Mouse (Mus musculus) mature B cell (primary cell): Measurements from ENCODE around the gene Inmt.

ENCODE experiments used
- in situ Hi-C: fragments of 300-500 bp; cut with MboI; formaldehyde crosslinking; loops from 2 replicates; pipeline ENCODE4 v1.14.3; 2019

Inmt gene

DNA sequence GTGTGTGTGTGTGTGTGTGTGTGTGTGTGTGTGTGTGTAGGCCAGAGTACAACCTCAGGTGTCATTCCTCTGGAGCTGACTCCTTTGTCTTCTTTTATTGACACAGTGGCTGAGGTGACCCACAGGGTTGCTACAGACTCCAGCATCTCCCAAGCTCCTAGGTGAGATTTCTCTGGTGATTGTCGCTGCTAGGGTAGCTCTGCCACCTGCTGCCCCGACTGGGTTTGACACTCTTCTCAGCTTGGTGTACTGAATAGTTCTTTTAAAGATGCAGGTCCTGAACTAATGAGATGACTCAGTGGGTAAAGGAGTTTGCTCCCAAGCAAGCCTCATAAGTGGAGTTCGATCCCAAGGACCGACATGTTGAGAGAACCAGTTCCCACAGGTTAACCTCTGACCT lies 3.2 kb downstream of the Inmt start:
- in situ Hi-C loops, result loop anchor here (25.0 kb wide), 2 partner anchors 259 to 484 kb away; partner anchors contain the start of gene Mturn

DNA sequence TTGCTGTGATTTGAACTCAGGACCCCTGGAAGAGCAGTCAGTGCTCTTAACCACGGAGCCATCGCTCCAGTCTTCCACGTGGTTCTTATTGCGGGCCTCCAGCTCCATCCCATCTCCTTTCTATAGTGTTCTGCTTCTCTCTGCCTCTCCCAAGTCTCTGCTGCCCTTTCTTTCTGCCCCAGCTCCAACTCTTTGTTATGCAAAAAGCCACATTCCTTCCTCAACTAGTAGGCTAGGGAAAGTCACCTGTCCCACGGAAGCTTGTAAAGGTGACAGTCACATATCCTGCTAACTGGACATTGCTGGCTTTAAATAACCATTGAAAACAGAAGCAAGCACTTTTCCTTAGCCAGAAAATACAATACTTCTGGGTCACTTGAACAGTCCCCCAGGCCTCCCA lies 5.0 kb downstream of the Inmt start:
- in situ Hi-C loops, result loop anchor here (10.0 to 25.0 kb wide), 3 partner anchors 258 to 585 kb away; partner anchors contain the start of gene Mturn

DNA sequence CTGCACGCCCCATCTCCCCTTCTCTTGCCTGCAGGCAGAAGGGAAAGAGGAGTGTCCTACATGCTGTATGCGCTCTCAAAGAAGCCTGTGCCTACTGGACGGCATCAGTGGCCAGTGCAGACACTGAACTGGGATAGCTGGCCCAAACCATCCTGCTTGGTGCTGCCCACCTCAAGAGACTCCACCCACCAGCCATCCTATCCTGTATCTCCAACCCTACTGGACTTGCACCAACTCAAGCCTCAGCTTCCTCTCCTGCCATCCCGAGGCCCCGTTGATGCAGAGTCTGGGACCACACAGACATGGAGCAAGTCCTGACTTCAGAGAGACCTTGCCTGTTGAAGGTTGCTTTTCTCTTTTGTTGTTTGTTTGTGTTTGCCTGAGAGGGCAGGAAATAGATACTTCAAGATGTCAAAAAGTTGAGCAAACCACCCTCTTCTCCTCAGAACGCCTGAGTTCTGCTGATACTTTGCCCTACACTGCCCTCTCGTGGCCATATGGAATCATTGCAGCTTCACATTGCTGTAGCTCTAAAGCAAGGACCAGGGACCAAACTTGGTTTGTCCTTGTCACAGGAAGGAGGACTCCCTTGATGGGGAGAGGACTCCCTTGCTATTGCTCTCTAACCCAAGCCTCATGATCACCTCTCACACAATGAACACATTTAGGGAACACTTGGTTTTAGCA lies 7.9 kb downstream of the Inmt start:
- in situ Hi-C loops, result loop anchor here (10.0 to 25.0 kb wide), 3 partner anchors 255 to 582 kb away; partner anchors contain the start of gene Mturn

DNA sequence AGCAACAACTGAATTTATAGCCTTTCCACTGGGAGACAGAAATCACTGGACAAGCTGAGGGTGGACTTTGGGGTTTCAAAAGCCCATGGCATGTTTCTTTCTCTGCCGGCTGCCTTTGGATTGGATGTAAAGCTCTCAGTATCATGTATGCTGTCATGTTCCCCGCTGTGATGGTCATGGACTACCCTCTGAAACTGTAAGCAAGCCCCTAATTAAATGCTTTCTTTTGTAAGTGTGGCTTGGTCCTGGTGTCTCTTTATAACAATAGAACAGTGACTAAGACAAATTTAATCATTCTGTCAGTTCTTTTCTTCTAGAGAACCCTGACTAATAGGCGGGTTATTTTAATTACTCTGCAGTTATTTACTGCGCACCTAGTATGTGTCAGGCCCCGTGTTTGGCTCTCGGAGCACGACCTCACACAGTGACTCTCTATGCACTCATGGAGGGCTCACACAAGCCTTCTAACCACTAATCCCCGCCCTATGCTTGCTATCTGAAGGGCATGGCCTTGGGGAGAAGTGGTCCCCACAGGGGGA lies 11.7 kb downstream of the Inmt start:
- in situ Hi-C loops, result loop anchor here (10.0 to 25.0 kb wide), 3 partner anchors 251 to 578 kb away; partner anchors contain the start of gene Mturn

DNA sequence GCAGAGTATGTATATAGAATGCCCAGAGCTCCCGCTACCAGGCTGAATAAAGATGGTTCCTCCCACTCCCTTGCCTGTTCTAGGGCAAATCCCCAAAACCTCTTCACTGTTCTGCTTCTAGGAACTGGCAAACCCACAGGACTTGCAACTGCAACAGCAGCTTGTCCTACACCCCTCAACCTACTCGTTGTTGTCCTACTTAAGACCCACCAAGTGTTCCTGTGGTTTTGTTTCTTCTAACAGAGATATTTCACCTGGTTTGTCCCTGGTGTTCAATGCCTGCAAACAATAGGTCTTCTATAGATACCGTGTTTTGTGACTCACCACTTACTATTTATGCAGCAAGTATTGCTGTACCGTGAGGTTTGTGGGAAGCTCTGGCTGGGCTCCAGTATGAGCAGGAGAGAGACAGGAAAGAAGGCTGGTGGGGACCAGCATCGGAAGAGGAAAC lies 13.5 kb downstream of the Inmt start:
- in situ Hi-C loops, result loop anchor here (10.0 to 25.0 kb wide), 3 partner anchors 249 to 577 kb away; partner anchors contain the start of gene Mturn

DNA sequence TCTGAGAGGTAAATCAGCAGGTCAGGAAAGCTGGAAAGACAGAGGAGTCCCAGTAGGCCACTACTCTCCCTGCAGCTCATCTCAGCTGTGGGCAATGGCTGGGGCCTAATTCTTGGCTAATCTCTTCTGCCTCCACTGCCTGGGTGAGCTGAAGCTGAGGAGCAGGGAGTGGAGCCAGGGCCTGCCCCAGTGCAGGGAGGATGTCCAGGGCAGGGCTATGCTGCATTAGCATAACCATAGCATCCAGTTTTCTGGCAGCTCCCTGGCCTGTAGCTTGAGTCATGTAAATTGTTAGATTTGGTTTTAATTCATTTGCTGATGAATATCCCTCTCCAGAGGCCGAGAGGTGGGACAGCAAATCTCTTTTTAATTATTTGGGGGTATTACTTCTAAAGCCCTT lies 15.6 kb downstream of the Inmt start:
- in situ Hi-C loops, result loop anchor here (25.0 kb wide), 2 partner anchors 247 to 472 kb away; partner anchors contain the start of gene Mturn

DNA sequence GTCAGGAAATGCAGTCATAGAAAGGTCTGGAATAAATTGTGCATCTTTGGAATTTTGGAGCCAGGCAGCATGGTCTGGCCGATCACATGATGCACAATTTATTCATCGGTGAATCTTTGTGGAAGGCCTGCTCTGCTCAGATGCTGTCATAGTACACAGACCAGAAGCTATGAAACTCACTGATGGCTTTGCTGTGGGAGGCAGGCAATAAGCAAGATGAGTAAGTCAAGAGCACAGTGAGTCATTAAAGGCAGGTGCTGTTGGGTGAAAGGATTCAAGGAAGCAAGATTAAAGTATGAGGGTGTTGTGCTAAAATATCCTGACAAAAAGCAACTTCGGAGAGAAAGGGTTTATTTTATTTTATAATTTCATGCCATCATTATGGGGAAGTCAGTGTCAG lies 22.6 kb downstream of the Inmt start:
- in situ Hi-C loops, result loop anchor here (25.0 kb wide), 2 partner anchors 240 to 465 kb away; partner anchors contain the start of gene Mturn

DNA sequence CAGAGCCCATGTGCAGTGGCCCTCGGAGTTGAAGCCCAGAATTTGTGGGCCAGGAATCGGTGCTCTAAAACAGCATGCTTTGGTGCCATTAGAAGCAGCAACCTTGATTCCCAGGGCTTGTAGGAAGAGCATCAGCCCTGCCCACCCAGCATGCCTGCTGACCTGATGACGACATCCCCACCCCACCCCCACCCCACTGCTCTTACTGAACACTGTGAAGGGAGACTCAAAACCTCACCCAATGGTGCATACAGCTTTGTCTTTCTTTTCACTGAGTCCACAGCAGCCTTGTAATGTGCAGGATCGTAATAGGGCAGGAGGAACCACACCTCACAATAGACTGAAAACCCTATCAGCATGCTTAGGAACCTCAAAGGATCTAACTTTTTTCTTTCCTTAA lies 28.7 kb downstream of the Inmt start:
- in situ Hi-C loops, result no loop called here

DNA sequence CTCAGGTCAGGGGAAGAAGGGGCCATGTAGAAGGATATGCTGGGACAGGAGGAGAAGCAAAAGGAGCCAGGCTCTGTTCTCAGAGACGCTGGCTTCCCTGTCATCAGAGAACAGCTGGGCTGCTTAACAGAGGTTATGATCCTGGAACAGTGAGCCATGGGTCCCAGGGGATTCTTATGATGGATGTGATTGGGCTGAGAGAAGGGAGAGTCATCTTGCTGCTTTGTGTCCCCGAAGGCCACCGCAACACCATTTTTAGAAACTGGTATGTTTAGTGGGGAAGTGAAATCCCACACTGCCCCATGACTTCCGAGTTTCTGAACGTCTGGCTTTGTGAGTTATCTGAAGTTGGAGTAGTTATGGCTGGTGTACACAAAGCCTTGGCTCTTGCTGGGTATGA lies 29.6 kb downstream of the Inmt start:
- in situ Hi-C loops, result no loop called here

DNA sequence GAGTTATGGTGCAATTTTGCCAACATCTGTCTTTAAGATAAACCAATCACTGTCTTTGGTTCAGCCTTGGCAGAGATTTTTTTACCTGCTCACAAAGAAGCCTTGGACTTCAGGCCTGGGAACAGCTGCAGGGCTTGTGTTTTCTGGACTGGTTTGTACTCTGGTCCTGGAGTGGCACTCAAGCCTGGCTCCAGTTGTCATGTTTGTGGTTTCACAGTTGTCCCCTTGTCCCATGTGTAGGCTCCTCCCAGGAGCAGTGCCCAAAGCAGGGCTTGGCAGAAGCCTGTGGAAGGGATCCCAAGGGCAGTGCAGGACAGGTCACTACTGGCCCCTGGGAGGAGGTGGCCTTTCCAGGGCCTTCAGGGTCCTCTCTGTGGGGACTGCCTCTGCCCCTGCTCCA lies 36.5 kb downstream of the Inmt start:
- in situ Hi-C loops, result no loop called here

DNA sequence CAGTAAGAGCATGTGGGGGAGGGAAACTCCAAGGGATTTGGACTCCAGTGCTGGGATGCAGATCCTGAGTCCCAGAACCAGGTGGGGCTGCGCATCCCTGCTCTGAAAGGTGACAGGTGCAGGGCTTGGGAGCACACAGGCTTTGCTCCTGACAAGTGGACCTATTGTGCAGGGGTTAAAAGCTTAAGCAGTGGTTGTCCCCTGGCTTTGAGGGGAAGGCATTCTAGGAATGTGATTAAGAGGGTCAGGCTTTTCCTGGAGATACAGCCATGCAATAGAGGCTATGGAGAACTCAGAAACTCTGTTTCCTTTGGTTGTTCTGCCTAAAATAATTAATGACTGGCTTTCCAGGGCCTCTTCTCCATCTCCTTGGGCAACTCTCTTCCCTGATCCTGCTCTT lies 41.4 kb downstream of the Inmt start:
- in situ Hi-C loops, result no loop called here

DNA sequence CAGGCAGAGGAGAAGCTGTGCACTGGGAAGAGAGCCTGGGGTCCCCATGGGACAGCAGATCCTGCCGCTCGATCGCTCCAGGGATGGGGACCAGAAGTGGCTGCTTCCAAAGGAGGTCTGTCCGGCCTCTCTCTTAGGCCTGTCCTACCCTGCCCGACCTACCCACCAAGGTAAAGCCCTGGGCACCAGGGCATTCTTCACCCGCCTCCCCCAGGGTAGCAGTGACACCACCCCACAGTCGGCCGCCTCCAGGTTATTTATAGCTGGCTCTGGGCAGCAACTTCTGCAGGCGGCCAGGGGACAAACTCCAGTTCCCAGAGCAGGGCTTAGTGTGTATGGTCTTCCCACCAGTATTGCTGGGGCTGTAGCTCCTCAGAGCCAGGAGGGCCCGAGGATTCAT lies 42.0 kb downstream of the Inmt start, which contains the start of gene Crhr2:
Gene Crhr2 (minus strand): TSS at position 223 of the 400 bp plus-strand sequence.
- in situ Hi-C loops, result no loop called here

DNA sequence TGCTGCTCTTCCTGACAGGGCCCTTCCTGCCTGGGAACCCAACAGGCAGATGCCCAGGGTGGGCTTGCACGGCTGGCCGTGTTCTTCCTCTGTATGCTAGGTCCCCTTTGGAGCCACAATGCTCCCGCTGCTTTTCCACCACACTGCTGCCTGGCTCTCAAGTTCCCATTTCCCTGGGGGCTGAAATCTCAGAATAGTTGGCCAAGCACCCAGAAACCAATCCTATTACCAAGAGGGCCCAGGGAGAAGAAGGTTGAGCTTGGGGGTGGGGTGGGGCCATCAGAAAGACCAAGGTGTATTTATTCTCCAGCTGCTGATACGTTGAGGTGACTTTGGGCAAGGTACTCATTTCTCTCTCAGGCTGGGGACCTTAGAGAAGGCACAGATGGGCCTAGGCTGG lies 43.5 kb downstream of the Inmt start:
- in situ Hi-C loops, result no loop called here

DNA sequence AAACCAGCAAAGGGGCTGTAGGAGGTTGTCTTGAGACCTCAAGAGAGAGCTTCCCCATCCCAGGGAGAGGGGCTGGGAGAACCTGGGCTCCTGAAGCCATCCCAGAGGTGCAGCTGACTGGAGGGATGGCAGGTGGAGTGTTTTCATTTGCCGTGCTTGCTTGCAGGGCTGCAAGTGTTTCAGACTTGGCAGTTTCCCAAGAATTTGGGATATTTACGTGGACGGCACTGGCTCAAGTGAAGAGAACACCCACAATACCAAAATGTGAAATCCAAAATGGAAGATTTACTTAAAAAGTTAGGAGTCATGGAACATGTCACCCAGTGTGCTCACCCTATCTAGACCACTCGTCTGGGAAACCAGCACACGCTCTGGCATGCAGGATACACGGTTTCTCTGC lies 44.2 kb downstream of the Inmt start:
- in situ Hi-C loops, result no loop called here

DNA sequence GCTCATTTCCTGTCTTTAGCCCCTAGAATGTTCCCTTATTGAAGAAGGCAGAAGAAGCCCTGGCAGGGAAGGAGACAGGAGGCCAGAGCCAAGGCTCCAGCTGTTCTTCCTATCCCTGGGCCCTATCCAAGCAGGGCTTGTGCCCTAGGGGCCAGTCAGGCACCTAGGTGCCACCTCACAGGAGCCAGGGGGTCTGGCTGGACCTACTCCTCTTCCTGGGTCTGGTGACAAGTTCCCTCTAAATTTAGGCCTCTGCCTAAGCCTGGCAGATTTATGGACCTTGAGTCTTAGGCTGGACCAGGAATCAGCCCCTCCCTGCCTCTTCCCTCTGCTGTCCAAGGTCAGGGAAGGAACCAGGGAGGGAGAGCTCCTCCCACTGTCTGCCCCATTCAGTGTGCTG lies 46.5 kb downstream of the Inmt start:
- in situ Hi-C loops, result no loop called here

DNA sequence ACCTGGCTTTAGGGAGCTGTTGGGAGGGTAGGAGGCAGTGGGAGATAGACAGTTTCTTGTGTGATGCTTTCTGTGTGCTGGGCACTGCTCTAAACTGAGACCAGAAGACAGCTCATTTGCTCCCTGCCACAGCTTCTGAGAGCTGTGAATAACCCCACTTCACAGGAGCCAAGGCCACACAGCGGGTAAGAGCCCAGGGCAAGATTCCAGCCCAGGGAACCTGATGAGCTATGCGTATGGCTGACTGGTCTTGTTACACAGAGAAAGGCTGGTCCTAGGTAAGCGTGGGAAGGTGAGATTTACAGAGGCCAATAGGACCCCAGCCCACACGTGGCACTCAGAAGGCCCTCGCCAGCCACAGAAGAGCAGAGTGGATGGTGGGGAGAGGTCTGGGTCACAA lies 48.3 kb downstream of the Inmt start:
- in situ Hi-C loops, result no loop called here

DNA sequence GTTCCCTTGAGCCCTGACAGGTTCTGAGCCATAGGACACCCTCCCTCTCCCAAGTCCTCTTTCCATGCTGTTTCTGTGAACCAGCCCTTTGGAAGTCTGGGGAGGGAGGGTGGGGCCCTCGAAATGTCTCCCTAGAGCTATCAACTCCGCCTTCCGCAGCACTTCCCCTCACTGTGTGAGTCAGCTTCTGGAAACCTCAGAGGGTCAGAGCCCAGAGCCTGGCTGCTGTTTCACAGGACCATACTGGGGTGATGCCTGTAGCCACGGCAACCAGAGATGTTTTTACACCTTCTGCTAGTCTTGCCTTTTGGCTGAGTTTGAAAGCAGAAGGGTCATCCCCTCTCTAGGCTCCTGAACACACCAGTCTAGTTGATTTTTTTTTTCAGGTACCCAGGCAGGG lies 51.8 kb downstream of the Inmt start:
- in situ Hi-C loops, result no loop called here
